Mouse (Mus musculus): Measurements from ENCODE around the gene Stim1.

- TF ChIP-seq CTCF (IDR thresholded peaks at IDR 0.05; ENCODE audit: low read depth, low read length), result no peak
- no peak for TF ChIP-seq POLR2A (IDR thresholded peaks at IDR 0.05; ENCODE audit: extremely low read depth, insufficient read depth, low read length)
Observed at GRCm38 (mm10) chr7:102228049-102228670, 39.4 kb upstream of the Stim1 start.
